Mouse (Mus musculus) T-cell, adult 2 months (primary cell): ENCODE measurements around the gene Btnl10.

Experiments used
- DNase-seq: peaks from one replicate; pipeline ENCODE4 v3.0.0; 2022; ENCODE audit warnings: low spot score

The Btnl10 gene

DNA sequence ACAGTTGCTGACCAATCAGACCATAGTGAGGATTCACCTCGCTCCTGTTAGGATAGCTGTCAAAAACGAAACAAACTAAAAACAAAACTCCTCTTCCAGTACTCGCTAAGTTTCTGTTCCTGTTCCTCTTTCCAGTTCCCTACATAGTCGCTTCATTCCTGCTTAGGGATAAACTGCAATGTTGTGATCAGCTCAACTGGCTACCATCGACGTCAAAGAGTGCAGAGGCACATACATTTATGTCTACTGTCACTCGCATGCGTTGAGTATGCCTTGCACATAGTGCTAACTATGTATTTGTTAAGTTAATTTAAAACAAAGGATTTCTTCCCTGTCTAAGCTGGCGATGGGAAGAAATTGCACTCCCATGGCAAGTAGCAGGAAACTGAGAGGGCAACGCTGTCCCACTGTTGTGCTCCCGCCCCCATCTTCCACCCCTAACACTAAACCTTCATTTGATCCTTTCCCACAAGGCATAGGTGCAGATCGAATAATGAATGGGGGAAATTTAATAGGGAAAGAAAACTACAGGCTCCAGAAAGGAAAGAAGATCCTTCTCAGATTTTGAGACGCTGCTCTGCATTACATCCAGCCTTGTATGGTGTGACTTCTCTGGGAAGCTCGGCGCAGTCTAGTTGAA is 41.6 kb downstream of the Btnl10 start:
- DNase-seq: no peak

DNA sequence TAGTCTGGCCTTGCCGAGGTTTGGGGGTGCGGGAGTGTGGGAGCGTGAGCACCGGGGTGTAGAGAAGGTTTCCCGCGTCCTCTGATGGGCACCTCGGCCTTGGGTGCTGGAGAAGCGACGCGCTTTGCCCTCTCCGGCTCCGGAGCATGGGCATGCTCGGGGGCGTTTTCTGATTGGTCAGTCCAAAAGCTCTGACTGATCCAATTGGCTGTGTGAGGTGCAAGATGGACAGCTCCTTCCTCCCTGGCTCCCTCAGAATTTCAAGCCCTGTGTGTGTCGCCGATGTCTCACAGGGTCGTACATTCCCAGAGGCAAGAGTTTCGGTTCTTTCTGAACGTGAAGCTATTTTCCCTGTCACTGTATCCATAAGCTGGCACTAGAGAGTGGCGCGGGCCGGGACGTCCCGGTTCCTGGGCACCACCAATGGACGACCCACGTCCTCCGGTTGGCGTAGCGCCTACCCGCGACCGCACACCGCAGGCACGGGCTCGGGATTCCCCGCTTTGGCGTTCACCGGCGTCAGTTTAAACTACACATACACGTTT is 42.3 kb downstream of the Btnl10 start:
- peak; percentile 89 for DNase-seq

DNA sequence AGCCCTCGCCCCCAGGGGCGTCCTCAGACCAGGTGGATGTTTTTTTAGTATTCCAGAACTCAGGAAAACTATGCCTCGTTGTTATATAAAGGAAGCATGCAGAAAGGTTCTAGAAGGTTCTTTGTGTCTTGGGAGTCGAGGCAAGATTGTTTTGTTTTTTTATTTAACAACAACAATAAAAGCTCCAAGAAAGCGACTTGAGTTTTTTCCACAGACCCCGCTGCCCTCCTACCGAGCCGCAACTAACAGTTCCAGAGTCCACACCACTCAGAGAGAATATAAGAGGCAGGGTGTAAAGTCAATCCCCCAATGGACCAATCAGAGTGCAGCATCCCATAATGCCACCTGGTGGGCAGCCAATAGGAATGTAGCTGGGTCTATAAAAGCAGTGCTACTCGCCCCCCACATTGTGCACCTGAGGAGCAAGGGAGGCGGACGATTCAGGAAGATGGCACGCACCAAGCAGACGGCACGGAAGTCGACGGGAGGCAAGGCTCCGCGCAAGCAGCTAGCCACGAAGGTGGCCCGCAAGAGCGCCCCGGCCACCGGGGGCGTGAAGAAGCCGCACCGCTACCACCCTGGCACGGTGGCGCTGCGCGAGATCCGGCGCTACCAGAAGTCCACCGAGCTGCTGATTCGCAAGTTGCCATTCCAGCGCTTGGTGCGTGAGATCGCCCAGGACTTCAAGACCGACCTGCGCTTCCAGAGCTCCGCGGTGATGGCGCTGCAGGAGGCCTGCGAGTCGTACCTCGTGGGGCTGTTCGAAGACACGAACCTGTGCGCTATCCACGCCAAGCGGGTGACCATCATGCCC is 43.9 kb downstream of the Btnl10 start:
- DNase-seq: no peak

DNA sequence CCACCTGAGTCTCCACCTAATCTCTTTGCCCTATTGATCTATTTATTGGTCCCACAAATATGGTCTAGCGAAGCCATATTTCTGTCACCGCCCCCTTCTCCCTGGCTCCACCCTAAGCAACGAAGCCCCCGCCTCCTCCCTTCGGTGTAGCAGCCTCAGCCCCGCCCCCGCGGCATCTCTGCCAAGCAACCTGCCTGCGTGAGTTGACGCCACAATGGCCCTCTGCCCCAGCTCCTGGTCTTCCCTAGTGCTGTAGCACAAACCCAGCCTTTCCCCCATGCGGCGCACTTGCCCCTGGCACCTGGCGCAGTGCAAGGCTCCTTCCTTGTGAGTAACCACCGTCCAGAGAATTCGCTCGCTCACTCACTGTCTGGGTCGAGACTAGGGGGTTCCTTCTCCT is 45.8 kb downstream of the Btnl10 start:
- peak; percentile 27 for DNase-seq

DNA sequence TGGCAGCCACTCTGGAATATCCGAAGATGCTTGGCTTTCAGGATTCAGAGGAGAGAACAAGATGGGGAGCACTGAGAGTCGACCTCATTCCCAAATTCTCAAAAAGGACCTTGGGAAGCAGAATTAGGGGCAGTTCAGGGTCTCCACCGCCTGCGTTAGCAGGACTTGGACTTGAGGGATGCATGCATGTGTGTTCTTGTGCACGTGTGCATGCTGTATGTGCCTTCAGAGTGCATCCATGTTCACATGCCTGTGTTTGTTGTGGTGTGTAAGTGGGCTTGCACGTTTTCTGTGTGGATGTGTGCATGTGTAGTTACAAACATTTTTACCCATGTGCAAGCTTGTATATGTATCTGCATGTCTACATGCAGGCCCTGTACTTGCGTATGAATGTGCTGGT is 46.5 kb downstream of the Btnl10 start:
- DNase-seq: no peak

DNA sequence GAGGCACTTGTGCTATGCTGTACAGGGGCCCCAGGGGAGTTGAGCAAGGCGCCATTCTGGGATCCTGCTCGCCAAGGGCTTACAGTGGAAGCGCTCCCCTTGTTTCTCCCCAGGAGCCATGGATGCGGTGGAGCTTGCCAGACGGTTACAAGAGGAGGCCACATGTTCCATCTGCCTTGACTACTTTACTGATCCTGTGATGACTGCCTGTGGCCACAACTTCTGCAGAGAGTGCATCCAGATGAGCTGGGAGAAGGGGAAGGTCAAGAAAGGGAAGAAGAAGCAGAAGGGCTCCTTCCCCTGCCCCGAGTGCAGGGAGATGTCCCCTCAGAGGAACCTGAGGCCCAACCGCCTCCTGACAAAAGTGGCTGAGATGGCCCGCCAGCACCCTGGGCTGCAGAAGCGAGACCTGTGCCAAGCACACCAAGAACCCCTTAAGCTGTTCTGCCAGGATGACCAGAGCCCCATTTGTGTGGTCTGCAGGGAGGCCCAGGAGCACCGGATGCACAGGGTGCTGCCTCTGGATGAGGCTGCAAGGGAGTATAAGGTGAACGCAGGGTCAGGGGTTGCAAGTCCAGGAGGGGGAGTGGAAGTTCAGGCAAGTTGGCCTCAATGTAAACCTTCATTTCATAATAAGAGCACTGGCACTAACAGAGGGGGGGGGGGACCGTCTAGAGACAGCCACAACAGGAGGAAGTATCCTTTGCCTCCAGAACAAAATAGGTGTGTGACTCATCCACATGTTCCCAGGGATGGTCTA is 47.5 kb downstream of the Btnl10 start:
- DNase-seq: no peak

DNA sequence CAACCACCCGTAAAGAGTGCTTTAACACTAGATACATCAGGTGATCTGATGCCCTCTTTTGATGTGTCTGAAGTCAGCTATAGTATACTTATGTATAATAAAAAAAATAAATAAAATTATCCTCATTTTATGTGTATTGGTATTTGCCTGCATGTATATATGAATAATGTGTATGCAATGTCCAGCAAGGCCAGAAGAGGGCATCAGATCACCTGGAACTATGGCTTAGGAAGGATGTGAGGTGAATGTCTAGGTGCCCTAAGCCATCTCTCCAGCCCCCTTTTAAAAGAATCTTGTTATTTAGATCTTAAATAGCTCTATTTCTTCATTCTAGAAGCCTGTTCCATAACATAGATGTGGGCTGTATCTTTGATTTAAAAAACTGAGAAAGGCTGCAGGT is 49.6 kb downstream of the Btnl10 start:
- peak; percentile 53 for DNase-seq

DNA sequence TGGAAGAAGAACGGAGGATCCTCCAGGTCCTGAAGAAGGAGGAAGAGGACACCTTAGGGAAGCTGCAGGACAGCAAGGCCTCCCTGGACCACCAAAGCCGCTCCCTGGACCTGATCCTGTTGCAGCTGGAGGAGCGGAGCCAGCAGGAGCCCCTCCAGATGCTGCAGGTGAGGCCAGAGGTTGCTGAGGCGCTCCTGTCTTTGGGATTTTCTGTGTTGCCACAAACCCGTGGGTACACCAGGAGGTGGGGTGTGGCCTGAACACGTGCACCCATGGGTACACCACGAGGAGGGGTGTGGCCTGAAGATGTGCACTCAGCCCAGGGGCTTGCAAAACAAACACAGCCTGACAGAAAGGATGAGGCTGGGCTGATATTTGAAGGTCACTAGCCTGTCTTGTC is 50.8 kb downstream of the Btnl10 start:
- DNase-seq: no peak

DNA sequence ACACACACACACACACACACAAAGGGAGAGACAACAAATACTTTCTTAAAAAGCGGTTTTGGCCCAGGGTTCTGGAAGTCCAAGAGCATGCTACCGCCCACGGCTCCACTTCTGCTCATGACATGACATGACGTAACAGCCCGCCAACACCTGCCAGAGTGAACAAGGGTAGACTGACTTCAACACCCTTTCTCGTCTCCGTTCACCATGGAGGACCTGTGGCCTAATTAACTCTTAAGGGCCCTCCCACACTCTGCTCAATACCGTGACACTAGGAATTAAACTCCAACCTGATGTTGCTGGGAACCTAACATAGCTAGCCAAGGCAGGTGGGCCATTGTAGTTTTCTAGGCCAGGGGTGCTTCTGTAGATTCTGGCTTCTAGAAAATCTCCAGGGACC is 51.3 kb downstream of the Btnl10 start:
- DNase-seq: no peak

DNA sequence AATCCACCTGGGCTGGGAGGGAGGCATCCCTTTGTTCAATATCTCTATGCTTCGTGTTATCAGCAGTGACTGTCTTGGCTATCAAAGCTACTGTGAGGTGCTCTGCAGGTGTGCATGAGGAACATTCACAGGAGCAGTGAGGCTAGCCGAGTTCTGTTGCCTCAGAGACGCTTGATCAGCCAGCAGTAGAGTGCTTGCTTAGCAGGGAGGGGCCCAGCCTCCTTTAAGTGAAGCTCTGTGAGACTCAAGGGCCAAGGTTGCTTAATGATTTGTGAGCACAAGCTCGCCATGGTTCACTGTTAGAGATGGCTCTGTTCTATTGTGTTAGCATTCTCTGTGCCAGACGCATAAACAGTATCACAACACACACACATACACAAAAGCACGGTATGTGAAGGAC is 52.0 kb downstream of the Btnl10 start:
- DNase-seq: no peak

DNA sequence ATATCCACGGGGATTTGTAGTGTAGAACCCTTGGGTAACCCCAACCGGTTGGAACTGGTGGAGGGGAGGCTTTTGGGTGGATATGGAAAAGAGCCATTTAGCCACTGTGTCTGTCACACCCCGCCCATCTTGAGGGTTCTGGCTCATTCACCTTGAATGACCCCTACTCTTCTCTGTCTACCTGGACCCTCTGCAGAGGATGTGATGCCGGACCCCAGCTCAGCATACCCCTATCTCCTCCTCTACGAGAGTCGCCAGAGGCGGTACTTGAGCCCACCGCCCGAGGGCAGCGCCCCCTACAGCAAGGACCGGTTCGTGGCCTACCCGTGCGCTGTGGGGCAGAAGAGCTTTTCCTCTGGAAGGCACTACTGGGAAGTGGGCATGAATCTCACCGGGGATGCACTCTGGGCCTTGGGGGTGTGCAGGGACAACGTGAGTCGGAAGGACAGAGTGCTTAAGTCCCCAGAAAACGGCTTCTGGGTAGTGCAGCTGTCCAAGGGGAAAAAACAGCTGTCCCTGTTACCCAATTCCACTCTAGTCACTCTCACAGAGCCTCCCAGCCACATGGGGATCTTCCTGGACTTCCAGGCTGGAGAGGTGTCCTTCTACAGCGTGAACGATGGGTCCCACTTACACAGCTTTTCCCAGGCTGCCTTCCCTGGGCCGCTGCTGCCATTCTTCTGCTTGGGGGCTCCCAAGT is 53.3 kb downstream of the Btnl10 start:
- no peak for DNase-seq

DNA sequence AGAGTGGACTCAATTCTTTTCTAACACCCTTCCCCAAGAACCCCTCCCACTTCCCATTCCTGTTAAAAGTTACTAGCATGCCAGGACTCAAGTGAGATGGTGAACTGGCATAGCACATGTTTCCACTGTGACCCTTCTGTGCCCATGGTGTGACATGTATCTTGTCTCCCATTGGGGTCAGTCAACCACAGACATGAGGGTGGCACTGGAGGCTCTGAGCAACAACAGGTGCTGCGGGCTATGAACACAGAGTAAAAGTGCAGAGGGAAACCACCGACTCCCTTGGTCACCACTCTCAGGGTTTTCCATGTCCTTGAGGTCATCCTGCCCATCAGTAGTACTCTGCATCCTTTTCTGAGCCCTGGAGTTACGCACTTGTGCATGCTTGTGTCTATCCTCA is 54.1 kb downstream of the Btnl10 start:
- no peak for DNase-seq

DNA sequence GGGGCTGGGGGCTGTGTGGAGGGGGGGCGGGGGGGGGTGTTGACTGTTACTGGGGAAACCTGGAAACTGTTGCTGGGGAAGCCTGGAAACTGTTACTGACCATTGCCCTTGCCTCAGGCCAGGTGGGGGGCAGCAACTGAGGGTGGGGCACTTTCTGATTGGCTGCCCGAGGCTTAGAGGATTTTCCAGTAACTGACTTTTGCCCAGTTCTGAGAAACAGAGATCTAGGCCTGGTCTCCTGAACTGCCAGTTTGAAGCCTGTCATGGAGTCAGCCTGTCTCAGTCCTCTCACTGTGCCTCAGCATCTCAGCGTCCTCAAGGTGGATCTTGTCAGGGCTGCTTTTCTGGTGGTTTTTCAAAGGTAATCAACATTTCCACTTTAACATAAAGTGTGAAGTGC is 56.7 kb downstream of the Btnl10 start:
- DNase-seq: no peak
